7 mouse cellular contexts compared by ENCODE assay signal in genomic region chr17:15526986-15527810, GRCm38 (mm10). TPM values are rescaled to one million over a fixed set of nuclear protein-coding genes. Genes with fewer than 3 reads are reported as not detected.
DNase-seq lines count a peak whose midpoint lies in the region; ATAC-seq lines count a peak whose summit lies in the region.

Gene Pdcd2, minus strand, starts transcription at chr17:15527301.

- H3K27ac ChIP-seq in embryonic facial prominence, embryonic 12.5 days: peak within 1 kb of the TSS; percentile 85
- H3K27ac ChIP-seq in limb, embryonic 11.5 days (replicated peaks; ENCODE audit: low read depth, low read length): peak within 1 kb of the TSS; percentile 63
- H3K27ac ChIP-seq in midbrain, embryonic 14.5 days (replicated peaks; ENCODE audit: low read depth, low read length): peak within 1 kb of the TSS; percentile 74

- H3K9me3 ChIP-seq in embryonic facial prominence, embryonic 12.5 days: no peaks in the 10 kb centered on the region
- no peaks in the 10 kb centered on the region for H3K9me3 ChIP-seq in limb, embryonic 11.5 days (ENCODE audit: control insufficient read depth, low read length)
- no peaks in the 10 kb centered on the region for H3K9me3 ChIP-seq in midbrain, embryonic 14.5 days (ENCODE audit: control insufficient read depth, low read length)

- peak within 1 kb of the TSS; percentile 69 for H3K4me2 ChIP-seq in embryonic facial prominence, embryonic 12.5 days (replicated peaks)
- peak within 1 kb of the TSS; percentile 70 for H3K4me2 ChIP-seq in limb, embryonic 11.5 days (ENCODE audit: low read depth, severe bottlenecking)
- peak within 1 kb of the TSS; percentile 72 for H3K4me2 ChIP-seq in midbrain, embryonic 14.5 days (ENCODE audit: low read length)

- peak within 1 kb of the TSS; percentile 78 for H3K9ac ChIP-seq in embryonic facial prominence, embryonic 12.5 days
- peak within 1 kb of the TSS; percentile 65 for H3K9ac ChIP-seq in limb, embryonic 11.5 days (ENCODE audit: low read length)
- H3K9ac ChIP-seq in midbrain, embryonic 14.5 days (replicated peaks; ENCODE audit: low read length): peak within 1 kb of the TSS; percentile 86

- H3K4me1 ChIP-seq in embryonic facial prominence, embryonic 12.5 days: peaks cover 15% of the 10 kb centered on the region
- 0 out of 2 replicates have a peak, but pooled peaks cover 2% of the 10 kb centered on the region for H3K4me1 ChIP-seq in limb, embryonic 11.5 days (ENCODE audit: control insufficient read depth, insufficient read depth, low read length)
- H3K4me1 ChIP-seq in midbrain, embryonic 14.5 days (ENCODE audit: control insufficient read depth, insufficient read depth, low read length): peaks cover 10% of the 10 kb centered on the region

- H3K36me3 ChIP-seq in embryonic facial prominence, embryonic 12.5 days: peaks cover 11% of the 10 kb centered on the region
- H3K36me3 ChIP-seq in limb, embryonic 11.5 days (ENCODE audit: control insufficient read depth, insufficient read depth, low read length): peaks cover 8% of the 10 kb centered on the region
- H3K36me3 ChIP-seq in midbrain, embryonic 14.5 days (ENCODE audit: control insufficient read depth, insufficient read depth, low read length): peaks cover 27% of the 10 kb centered on the region

- peak; percentile 98 for ATAC-seq in embryonic facial prominence, embryonic 12.5 days (ENCODE audit: insufficient number of reproducible peaks, insufficient read depth, low FRiP score, low TSS enrichment)
- peak; percentile 98 for ATAC-seq in limb, embryonic 11.5 days (ENCODE audit: insufficient number of reproducible peaks, low FRiP score, low TSS enrichment, low read depth)
- peak; percentile 98 for ATAC-seq in midbrain, embryonic 14.5 days (ENCODE audit: low FRiP score, low TSS enrichment)

- no peaks in the 10 kb centered on the region for H3K27me3 ChIP-seq in embryonic facial prominence, embryonic 12.5 days
- H3K27me3 ChIP-seq in limb, embryonic 11.5 days (ENCODE audit: control insufficient read depth, insufficient read depth, low read length): no peaks in the 10 kb centered on the region
- no peaks in the 10 kb centered on the region for H3K27me3 ChIP-seq in midbrain, embryonic 14.5 days (ENCODE audit: control insufficient read depth, insufficient read depth, low read length)

- DNase-seq in adrenal gland, postnatal 25 days: peak; percentile 94
- DNase-seq in heart, adult 11 months: peak; percentile 100
- DNase-seq in kidney, adult 18-20 months: peak; percentile 96
- peak; percentile 97 for DNase-seq in limb, embryonic 11.5 days (ENCODE audit: low spot score)
- DNase-seq in midbrain, embryonic 14.5 days: peak; percentile 95
- DNase-seq in spleen, adult 18-20 months: peak; percentile 93 to 94

- 2% methylated on average over 55 of the region's 55 CpGs for WGBS in embryonic facial prominence, embryonic 12.5 days
- WGBS in limb, embryonic 11.5 days: 1% methylated on average over 54 of the region's 55 CpGs
- WGBS in midbrain, embryonic 14.5 days: 1% methylated on average over 55 of the region's 55 CpGs

- H3K4me3 ChIP-seq in embryonic facial prominence, embryonic 12.5 days: peak within 1 kb of the TSS; percentile 78
- H3K4me3 ChIP-seq in limb, embryonic 11.5 days (ENCODE audit: low read depth, low read length): peak within 1 kb of the TSS; percentile 71
- H3K4me3 ChIP-seq in midbrain, embryonic 14.5 days (replicated peaks; ENCODE audit: low read depth, low read length): peak within 1 kb of the TSS; percentile 92

RNA-seq across cellular contexts. Expression of gene Pdcd2, which starts in this region (rescaled TPM):
- 34.2 and 45.3 TPM in 2 replicates for total RNA-seq in adrenal gland, postnatal 25 days (2021)
- 47.1 and 52.7 TPM in 2 replicates for polyA plus RNA-seq in embryonic facial prominence, embryonic 12.5 days (2016; fragmentation: Nextera tagmentation; extraction: Ambion mirVana)
- 48.8 and 53.8 TPM in 2 replicates for polyA plus RNA-seq in limb, embryonic 11.5 days (2014; fragmentation: Nextera tagmentation; extraction: Ambion mirVana)
- 66.4 and 70.8 TPM in 2 replicates for polyA plus RNA-seq in midbrain, embryonic 14.5 days (2014; fragmentation: Nextera tagmentation; extraction: Ambion mirVana)

Comparison
In these comparisons a context has a peak if more than half of its experiments do, and no peak if none do; other contexts are left out.
1. Peak in every context shown above with its lines: DNase-seq, ATAC-seq, H3K4me3 ChIP-seq and H3K27ac ChIP-seq.